Mouse (Mus musculus) colon, adult 2 months (tissue): ENCODE measurements around the gene Trmt2a. TPM values are rescaled to one million over a fixed set of nuclear protein-coding genes. Genes with fewer than 3 reads are reported as not detected.

ENCODE experiments used
- polyA plus RNA-seq: library from polyadenylated mRNA; depleted of rRNA; stranded (reverse); fragments of >200 nt; gene quantifications from 2 replicates; pipeline ENCODE4 v1.2.3, GENCODE M21; 2012; rRNA removed

Trmt2a gene
- polyA plus RNA-seq = 33.9 and 38.8 TPM in 2 replicates

DNA sequence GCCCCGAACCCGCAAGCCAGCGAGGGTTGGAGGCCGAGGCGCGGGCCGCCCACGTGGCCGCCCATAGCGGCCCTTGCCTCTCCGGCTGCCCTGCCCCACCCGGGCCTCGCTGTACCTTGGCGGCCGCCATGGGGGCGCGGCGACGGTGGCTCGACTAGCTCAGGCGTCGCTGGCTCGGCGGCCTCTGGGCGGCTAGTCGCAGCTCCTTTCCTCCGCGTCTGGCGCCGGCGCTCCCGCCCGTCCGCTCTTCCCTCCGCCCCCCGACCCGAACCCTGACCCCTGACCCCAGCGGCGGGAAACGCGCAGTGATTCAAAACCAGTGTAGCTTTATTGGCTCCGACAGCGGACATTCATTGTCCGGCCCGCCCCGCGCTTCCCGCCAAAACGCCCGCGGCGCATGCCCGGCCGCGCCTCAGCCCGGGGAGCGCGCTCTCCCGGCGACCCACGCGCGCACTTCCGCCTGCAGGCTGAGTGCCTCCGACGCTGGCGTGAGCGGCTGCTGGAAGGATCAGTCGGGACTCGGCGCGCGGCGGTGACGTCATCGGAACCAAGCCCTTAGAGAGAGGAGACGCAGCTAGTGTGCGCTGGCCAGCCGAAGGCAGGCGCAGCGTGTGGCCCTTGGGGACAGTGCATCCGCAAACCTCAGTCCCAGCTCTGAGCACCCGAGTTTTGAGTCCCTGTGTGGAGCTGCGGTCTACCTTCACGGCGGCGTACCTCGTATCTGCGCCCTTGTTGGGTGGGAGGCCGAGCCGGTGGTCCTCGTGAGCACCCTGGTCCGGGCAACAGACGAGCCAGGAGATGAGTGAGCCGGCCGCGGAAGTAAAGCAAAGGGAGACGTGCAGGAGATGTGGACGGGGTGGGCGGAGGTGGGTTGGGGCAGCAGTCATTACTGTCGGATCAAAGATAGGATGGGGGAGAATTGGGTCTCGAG is at the start of gene Trmt2a, which contains the start of gene Ranbp1:
TSS of gene Trmt2a (plus strand) at position 247 of the 931 bp plus-strand sequence.
TSS of gene Ranbp1 (minus strand) at position 300 of the 931 bp plus-strand sequence.

DNA sequence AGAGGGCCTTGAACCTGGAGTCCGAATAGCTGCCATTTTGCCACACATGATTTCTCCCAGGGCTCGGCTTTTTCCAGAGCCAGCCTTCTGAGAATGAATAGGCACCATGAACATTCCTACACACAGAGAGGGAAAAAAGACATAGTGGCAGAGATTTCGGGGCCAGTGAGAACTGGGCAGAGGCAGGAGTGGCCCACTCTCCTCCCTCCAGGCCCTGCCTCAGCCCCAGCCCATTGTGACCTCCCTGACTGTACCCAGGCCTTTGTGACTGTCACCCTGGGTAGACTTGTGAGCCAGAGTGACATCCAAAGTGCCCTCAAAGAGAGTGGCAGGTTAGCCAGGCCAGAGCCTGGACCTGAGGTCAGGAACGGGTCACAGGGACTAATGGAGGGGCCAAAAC is 30.9 kb upstream of the Trmt2a start, which contains the start of gene Ccdc188:
TSS of gene Ccdc188 (plus strand) at position 301 of the 400 bp plus-strand sequence.

DNA sequence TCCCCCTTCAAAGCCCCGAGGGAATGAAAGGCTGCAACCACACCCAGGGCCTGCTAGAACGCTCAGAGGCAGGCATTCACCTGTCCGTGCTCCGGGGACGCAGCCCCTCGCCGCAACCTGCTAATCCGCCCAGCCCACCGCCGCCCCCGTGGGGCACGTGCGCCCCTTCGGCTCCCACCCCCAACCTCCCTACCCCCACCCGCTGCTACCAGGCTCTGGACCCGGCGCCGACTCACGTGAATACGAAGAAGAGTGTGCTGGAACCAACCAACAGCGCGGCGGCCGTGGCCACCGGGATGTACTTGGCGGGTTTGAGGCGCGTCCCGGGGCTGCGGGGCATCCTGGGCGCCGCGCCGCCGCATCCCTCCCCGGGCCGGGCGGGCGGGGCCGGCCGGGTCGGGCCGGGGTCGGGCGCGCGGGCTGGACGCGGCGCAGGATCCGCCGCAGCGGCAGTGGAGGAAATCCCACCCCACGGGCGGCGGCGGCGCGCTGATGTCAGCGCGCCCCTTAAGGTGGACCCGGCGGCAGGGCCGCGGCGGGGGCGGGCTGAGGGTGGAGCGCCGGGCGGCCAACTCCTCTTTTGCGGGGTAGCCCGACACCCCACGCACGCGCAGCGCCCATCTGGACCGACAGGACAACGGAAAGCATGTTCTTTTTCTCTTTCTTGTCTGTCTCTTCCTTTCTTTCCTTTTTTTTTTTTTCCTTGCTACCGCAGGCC is 13.6 kb upstream of the Trmt2a start, which contains the start of gene Zdhhc8:
TSS of gene Zdhhc8 (minus strand) at position 466 of the 718 bp plus-strand sequence.

DNA sequence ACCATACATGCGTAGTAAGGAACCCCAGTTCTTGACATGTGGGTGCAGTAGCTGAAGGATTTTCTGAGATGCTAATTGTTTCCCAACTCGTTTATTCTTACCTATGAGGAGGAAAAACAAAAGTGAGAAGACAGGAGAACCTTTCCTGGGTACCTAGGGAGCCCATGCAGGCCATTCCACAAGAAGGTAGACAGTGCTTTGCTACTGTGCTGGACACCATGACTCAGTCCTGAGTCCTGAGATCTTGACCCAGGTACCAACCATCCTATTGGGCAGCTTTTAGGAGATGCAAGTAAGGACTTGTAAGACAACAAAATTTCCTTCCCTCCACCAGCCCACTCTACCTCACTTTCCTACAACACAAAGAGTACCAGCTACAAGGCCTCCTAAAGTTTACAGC is 9.7 kb downstream of the Trmt2a start, which contains the start of gene Gm49776:
TSS of gene Gm49776 (minus strand) at position 101 of the 400 bp plus-strand sequence.

DNA sequence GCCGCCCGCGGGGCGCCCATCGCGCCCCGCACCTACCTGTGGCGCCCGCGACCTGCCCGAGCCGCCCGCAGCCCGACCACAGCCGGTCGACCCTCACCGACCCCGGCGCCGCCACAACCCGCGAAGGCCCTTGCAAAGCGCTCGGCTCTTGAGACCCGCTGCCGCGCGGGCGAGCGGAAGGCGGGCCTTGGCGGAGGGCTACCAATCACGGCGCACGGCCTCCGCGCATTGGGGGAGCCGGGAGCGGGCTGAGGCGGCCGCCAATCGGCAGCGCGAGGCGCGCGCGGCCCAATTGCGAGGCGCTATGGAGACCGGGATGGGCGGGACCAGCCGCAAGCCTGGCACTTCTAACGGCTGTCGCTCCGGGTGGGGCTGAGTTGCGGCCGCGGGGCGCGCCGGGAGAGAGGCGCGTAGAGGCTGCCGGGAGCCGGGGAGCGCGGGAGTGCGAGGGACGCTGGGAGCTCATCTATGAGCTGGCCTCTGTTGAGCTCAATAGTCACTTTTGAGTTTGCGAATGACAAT is 40.6 kb downstream of the Trmt2a start, which contains the start of gene Dgcr8:
TSS of gene Dgcr8 (minus strand) at position 180 of the 522 bp plus-strand sequence.

Other genes starting within 250 kb of the Trmt2a start
- 66.8 and 71.8 TPM in 2 replicates for gene Dgcr6, start 195.8 kb upstream of the Trmt2a start, polyA plus RNA-seq
- gene Prodh, start 158.5 kb upstream of the Trmt2a start, polyA plus RNA-seq = 26.7 and 29.3 TPM in 2 replicates
- gene Rtn4r, start 121.0 kb upstream of the Trmt2a start, polyA plus RNA-seq = 25.5 and 39.7 TPM in 2 replicates
- gene Ccdc188, start 30.8 kb upstream of the Trmt2a start, polyA plus RNA-seq = not detected in 2 replicates
- 59.4 and 66.0 TPM in 2 replicates for gene Zdhhc8, start 13.5 kb upstream of the Trmt2a start, polyA plus RNA-seq
- gene Ranbp1, start 53 bp downstream of the Trmt2a start, polyA plus RNA-seq = 52.9 and 66.6 TPM in 2 replicates
- not detected in 2 replicates for gene Gm49776, start 9.6 kb downstream of the Trmt2a start, polyA plus RNA-seq
- 18.1 and 18.2 TPM in 2 replicates for gene Dgcr8, start 40.6 kb downstream of the Trmt2a start, polyA plus RNA-seq
- gene Tango2, start 99.4 kb downstream of the Trmt2a start, polyA plus RNA-seq = 45.5 and 51.7 TPM in 2 replicates
- 20.2 and 20.5 TPM in 2 replicates for gene Arvcf, start 99.5 kb downstream of the Trmt2a start, polyA plus RNA-seq
- gene Txnrd2, start 177.7 kb downstream of the Trmt2a start, polyA plus RNA-seq = 11.0 TPM in 2 replicates
- 153 and 165 TPM in 2 replicates for gene Comt, start 178.2 kb downstream of the Trmt2a start, polyA plus RNA-seq